Mouse (Mus musculus) neural tube, embryonic 10.5 days (tissue): Measurements from ENCODE around the gene Dlgap1.

ENCODE experiments used
- DNase-seq: peaks from one replicate; pipeline ENCODE4 v3.0.0-alpha.2; 2017; ENCODE audit warnings: low spot score; ENCODE audit errors: extremely low spot score

The Dlgap1 gene

DNA sequence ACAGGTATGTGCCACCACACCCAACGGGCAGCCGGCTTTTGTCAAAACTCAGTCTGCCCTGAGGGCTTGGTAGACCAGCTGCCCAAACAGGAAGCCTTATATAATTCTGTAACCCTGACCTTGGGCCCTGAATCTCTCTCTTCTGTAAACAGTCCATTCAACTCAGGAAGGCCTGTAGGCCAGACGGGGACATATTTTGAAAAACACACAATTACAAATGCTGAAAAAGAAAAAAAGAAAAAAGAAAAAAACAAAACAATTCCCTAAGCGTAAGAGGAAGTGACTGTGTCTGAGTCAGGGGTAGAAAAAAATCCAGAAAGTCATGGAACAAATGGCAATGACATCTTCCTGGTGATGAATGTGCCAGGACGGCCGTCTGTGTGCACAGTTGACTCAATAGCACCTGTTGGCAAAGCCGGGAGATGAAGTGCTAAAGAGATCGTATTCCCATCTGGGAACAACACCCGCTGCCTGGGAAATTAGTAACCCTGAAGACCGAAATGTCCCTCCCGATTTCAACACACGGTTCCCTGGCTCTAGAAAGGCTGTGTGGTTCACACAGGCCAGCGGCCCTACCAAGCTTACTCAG lies 784.7 kb downstream of the Dlgap1 start:
- no peak for DNase-seq

DNA sequence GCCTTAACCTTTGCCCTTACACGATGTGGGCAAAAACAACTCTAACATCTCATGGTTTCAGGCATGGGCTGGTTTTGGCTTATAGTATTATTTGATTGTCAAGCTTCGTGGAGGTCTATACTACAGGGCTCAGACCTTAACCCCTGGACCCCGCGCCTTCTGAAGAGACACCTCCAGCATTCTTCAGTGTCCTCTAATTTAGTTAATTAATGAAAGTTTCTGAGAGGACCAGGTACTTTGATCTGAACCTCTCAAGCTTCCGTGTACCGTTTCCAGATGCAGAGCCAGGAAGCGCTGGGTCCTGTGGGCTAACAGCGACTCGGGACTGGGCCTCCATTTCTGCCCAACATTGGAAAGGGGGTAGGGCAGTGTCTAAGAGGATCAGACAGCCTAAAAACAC lies 785.2 kb downstream of the Dlgap1 start:
- no peak for DNase-seq

DNA sequence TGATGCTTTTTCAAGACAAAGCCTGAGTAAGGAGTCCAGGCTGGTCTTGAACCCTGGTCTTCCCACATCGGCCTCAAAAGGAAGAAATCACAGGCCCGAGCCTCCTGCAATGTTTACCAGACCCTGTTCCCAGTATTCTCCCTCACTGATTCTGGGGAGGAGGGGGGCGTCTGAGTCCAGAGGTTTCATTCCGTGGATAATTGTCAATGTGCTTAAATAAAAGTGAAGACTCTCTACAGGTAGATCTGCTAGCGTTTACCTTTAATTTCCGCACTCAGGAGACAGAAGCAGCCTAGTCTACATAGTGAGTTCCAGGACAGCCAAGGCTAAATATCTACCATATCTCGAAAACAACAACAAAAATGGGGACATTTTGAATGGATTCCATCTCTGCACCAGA lies 785.8 kb downstream of the Dlgap1 start:
- no peak for DNase-seq

DNA sequence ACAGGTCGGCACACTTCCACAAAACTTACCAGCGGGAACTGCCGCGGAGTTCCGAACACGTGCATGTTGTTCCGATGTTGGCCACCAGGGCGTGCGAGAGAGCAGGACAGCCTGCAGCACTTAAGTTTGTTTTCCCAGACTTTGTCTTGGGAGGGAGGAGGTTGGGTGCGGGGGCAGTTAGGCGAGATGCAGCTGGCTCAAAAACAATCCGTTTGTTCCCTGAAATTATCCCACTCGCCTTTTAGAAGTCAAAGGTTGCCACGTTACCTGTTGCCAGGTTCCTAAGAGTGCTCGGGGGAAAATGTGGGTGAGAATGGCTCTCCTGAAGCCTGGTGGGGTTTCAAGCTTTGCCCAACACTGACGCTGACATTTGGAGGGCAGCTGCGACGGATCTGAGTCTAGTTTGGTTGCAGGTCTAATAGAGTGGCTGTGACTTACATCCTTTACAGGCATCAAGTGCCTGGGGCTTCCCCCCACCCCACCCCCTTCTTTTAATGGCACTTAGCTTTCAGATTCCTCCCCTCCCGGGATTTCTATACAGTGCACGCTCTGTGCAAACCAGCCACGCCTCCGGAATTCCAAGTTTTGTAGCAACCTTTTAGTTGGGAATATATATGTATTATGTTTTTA lies 786.3 kb downstream of the Dlgap1 start:
- peak; percentile 92 for DNase-seq

DNA sequence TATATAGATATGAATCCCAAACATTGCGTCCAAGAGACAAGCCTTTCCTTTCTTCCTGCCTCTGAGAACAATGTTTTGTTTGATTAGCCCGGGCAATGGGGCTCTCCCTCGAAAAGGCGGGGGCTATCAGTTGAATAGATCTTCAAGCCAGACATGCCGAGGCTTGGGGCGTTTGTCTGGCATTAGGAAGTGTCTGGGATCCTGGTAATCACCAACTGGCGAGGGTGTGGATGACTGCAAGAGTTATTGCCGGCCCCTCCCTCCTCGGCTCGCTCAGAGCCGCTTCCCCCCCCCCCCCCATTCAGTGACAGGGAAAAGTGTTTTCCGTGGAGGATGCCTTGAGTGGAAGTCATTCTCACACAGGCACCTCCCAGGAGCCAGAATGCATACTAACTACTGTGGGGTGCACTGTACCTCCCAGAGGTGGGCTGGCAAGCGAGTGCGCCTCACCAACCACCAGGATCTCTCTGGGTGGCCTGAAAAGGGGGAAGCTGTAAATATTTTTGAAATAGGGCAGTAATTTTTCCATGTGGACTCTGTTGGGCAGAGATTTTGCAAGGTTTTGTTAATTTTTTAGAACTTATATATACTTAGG lies 786.9 kb downstream of the Dlgap1 start:
- peak; percentile 56 for DNase-seq

DNA sequence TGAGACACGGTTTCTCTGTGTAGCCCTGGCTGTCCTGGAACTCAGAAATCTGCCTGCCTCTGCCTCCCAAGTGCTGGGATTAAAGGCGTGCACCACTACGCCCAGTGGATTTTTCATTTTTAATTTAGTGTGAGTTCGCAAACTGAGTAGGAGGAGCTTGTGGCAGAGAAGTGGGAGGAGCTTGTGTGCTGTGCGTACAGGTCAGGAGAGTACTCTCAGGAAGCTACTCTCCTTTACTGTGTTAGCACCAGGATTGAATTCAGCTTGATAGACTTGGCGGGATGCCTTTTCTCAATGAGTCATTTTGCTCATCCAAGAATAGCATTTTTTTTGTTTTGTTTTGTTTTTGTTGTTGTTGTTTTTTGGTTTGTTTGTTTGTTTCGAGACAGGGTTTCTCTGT lies 793.1 kb downstream of the Dlgap1 start:
- DNase-seq: no peak

DNA sequence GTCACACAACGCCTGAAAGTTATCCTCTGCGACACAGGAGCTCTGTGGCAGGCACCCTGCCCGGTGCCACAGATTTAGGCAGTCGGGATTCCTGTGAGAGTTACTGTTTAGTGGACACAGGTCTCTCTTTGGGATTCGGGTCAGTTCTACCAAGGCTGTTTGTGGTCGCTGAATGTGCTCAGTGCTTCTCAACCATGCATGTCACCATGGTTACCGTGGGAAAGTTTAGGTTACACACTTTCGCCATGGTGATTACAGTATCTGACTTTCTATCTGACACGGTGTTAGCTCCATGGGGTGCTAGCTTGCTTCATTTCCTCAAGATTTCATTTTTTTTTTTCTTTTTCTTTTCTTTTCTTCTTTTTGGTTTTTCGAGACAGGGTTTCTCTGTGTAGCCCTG lies 793.8 kb downstream of the Dlgap1 start:
- DNase-seq: no peak

DNA sequence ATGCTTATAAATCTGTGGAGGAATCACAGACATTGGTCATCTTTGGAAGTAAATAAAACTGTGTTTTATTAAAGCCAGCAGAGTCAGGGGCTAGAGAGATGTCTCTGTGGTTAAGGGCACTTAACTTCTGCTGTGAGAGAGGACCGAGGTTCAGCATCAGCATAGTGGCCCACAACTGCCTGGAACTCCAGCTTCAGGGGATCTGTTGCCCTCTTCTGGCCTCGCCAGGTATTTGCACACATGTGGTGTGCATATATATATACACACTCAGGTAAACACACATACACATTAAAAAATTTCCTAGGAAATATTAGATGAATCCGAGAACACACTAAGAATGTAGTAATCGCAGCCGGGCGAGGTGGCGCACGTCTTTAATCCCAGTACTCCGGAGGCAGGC lies 796.5 kb downstream of the Dlgap1 start:
- DNase-seq: no peak

DNA sequence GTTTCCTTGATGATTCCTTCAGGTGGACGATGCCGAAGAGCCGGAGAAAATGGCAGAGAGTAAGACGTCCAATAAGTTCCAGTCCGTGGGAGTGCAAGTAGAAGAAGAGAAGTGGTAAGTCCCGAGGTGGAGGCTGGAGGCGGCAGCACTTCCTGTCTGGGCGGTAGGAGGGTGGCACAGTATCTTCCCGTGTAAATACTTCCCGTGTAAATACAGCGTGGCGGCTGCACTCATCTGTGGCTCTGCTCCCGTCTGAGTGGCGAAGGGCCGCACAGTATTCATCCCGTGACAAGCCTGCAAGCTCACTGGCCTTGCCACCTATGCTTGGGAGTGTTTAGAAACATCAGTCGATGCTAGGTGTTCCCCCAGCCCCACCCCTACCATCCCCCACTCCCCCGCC lies 797.1 kb downstream of the Dlgap1 start:
- DNase-seq: no peak

DNA sequence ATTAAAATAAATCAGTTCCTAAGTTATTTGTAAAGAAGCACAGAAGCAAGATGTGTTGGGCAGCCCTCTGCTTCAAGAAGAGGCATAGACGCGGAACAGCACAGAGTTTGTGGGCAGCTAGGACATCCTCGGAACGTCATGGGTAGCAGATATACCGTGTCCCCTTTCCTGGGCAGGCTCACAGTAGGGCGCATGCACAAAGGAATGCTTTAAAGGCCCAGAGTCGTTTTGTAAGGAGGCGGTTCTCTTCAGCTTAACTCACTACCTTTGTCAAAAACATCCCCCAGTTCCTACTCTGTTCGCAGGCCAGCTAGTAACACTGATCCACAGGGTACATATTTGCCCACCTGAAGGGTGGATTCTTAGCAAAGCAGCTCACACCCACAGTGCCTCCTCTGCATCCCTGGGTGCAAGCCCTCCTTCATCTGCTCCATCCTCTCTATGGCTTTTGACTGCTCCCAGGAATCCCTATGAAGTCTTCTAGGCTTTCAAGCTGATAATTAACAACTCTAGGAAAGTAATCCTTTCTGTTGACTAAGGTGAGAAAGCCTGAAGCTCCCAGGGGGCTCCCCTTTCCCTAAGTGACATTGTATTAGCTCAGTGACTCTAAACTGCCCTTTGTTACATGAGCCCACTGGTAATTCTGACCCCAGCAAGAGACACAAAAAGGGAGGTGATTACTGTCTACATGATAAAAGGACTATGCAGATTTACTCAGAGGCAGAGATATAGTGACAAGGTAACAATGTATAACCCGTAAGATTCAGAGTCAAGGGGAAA lies 803.4 kb downstream of the Dlgap1 start:
- no peak for DNase-seq

DNA sequence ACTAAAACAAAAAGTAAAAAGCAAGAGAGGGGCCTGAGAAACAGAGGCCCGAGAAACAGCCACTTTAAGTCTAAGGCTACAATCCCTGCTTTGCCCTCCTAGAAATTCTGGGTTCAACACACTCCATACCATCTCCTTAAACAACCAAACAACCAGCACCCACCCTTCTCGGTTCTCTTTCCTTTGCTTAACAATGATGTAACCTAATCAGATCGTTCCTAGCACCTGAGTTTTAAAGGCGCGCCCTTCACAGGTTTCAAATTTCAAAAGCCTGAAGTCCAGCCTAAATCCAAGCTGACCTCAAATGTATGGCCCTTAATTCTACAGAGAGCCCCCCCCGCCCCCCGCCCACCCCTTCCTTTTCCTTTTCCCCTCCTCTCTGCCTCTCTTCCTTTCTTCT lies 810.9 kb downstream of the Dlgap1 start:
- DNase-seq: no peak

DNA sequence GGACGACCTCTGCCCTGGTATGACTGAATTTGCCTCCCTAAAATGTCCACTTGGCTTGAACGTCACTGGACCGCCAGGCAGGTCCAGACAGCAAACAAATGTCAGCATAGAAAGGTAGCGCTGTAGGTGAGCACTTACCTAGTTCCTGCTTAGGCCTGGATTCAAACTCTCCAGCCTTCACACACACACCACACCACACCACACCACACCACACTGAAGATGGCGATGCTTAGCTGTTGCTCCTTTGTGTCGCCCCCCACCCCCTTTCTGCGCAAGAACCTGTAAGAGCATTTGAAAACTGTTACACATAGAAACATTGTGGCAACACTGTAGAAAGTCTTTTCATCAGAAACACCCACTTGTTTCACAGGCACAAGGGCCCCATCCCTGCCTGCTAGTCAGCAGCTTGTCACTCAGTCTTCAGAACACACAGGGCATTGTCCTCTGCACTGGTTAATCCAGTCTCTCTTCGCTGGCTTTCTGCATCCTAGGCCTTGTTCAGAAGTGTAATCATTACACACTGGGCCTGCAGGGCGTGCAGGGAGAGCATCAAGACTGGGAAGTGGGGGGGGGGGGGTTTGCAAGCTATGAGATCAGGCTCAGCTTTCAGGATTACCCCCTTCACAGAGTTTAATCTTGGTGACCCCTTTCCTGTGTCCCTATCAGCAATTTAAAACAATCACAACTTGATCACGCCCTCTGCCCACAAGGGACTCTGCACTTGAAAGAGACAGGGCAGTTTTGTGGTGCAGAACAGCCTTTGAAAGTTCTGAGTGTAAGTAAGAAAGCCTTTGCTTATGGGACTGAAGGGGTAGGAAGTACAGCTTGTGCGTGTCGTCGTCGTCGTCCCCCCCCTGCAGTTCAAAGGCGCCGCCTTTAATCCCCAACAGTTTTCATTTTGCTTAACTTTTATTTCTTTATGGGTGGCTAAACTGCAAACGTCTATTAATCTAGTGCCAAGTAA lies 812.1 kb downstream of the Dlgap1 start:
- peak; percentile 22 for DNase-seq

DNA sequence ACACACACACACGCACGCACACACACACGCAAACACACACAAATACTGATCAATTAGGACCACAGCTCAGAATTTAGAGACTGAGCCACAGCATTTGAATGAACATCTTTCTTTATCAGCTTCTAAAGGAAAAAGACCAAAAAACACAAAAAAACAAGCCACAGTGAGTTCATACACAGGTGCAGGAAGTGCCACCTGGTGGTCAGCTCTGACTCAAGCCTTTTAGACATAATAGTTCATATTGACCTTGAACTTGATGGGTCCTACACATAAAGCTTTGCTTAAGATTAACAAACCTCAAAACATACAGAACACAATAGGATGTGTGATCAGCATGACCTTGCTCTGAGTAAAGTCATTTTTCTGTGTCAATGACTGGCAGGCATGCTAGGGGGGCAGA lies 814.4 kb downstream of the Dlgap1 start:
- no peak for DNase-seq

DNA sequence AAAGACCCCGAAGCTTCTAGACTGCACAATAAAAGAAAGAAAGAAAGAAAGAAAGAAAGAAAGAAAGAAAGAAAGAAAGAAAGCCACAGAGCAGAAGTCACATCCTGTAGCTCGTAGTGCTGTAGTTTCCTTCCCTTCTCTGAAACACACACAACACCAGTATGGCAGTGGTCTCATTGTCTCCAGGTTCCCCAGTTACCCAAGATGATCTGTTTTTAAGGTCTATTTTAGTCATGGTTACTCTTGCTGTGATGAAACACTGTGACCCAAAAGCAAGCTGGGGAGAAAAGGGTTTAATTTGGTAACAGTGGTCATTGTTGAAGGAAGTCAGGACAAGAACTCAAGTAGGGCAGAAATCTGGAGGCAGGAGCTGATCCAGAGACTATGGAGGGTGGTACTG lies 818.5 kb downstream of the Dlgap1 start:
- DNase-seq: no peak

DNA sequence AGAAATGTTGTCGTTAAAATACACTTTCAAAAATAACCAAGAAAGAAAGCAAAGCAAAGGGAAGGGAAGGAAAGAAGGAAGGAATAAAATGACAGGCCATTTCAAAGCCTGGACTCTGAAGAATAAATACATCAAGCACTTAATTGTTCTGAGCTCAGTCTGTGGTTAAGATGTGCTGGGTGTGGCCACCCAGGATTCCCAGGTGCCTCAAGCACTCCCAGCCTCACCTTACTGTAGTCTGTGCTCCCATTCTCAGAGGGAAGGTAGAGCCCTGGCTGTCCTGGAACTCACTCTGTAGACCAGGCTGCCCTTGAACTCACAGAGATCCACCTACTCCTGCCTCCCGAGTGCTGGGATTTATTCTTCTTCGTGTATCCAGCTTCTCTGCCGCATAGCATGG lies 821.9 kb downstream of the Dlgap1 start:
- DNase-seq: no peak

DNA sequence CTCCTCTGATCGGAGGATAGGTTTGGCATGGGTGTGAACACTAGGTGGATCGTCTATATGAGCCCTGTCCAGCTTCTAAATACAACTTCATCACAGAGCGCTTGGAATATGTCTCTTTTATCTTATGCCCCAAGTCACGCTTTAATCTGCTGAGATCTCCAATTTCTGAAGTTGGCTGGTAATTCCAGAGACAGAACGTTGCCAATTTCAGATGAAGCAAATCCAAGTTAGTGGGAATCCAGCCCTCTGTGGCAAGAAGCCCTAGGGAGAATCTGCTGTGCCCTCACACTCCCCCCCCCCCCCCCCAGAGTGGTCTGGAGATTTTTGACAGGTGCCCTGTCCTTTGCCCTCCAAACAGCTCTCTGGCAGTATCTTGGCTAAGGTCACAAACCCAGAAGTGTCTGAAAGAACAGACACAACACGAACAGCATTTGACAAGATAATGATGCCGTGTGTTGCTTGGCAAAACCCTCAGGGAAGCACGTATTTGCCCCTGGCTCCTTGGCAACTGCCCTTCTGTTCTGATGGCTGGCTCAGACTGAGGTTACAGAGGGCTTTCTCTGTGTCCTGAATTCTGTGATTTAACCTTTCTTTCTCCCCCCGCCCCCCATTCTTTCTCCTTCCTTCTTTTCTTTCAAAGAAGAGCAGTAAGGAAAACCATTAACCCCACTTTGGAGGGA lies 822.9 kb downstream of the Dlgap1 start:
- DNase-seq: no peak

DNA sequence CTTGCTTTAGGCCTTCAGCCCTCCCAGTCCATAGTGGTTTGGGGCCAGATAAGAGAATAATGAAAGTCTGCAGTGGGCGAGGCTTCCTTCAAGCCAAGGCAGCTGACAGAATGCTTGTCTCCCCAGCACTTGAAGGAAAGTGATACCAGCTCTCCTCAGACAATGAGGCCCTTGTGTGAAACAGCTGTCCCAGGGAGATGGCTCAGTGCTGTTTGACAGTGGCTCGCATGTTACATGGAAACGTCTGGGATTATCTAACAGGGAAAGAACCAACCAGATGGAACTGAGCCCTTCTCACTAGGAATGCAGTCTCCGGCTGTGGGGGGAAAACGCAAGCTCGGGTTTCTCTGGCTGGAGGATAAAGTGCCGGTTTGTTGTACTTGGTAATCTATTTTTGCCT lies 825.4 kb downstream of the Dlgap1 start:
- peak; percentile 59 for DNase-seq

DNA sequence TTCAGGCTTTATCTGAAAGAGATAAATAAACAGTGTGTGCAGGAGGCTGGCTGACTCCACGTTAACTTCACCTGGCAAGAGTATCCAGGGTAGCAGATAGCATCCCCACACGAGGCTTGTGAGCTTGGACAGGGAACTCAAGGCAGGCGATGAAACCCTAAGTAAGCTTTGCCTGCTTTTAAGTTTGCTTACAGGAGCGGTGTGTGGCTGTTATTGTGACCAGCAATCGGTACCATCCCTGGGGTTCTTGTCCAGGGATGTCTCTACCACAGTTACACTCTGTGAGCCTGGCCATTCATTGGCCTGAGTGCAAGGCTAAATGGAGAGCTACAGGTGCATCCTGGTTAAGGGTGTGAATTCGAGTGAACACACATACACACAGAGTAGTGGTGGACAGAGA lies 825.8 kb downstream of the Dlgap1 start:
- DNase-seq: no peak

DNA sequence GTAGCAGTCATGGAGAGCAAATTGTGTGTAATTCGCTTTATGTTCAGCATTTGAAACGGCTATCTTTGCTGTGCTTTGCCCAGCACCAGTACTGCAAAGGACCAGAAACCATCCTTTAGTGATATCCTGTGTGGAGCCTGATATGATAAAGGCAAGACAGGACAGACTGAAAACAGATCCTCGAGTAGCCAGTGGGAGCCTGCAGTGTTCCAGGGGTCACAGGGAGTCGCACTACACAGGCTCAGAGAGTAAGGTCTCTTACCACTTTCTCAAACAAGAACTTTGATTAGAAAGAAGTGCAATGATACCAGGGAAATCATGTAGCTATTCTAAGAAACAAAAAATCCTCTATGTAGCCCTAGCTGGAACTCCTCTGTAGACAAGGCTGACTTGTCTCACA lies 826.3 kb downstream of the Dlgap1 start:
- DNase-seq: no peak

DNA sequence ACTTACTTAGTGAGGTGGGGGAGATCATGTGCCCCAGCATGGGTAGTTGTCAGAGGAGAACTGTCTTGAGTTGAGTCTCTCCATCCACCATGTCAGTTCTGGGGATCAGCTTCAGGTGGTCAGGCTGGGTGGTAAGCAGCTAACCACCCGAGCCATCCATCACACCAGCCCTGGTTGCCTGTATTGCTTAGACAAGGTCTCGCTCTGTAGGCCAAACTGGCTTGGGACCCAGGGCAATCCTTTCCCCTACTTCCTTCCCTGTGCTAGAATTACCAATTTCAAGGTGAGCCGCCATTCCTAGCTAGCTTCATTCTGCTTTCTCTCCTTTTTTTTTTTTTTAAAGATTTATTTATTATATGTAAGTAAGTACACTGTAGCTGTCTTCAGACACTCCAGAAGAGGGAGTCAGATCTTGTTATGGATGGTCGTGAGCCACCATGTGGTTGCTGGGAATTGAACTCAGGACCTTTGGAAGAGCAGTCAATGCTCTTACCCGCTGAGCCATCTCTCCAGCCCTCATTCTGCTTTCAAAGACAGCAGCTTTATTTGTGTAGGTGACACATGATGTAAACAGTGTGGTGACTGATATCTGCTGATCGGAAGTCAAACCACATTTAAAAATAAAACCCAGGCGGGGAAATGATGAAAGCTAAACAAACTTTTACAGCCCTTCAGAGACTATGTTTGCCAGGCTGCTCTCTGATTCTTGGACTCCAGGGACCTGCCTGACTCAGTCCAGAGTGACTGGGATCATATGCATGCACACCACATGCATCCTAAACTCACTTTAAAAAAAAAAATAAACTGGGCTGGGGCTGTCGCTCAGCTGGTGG lies 828.3 kb downstream of the Dlgap1 start:
- no peak for DNase-seq
